Mouse (Mus musculus): ENCODE measurements at regions not wholly inside any gene's neighbourhood (a gene's known extent, or its start where the extent isn't known, plus 50 kb on each side); places are given as distances from the start of the nearest gene placed in this dataset.
A peak's percentile ranks its signal among the peaks of the same experiment; 100 is the strongest.

DNA sequence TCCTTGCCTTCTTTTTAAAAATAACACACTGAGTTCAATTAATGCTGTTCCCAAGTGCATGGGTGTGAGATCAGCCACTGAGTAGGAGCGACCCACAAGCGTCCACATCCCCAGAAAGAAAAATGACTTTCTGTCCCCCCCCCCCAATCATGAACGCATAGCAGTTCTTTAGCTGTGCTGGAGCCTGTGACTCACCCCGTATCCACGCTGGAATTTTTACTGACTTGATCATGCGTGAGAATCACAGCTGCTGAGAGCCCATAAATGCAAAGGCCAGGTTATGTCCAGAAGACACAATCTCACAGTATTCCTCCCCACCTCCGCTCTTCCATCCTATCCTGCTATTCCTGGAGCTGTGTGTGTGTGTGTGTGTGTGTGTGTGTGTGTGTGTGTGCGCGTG lies 53.3 kb downstream of the Fos start:
- Histone ChIP-seq H3K27me3 (ENCODE audit: control insufficient read depth, insufficient read depth, low read length, poor library complexity, severe bottlenecking) (no peaks in the 10 kb centered on the region), H3K36me3 (ENCODE audit: control insufficient read depth, insufficient read depth, low read length, poor library complexity, severe bottlenecking) (no peaks in the 10 kb centered on the region)
- DNase-seq (ENCODE audit: low read depth, low spot score) = no peak

DNA sequence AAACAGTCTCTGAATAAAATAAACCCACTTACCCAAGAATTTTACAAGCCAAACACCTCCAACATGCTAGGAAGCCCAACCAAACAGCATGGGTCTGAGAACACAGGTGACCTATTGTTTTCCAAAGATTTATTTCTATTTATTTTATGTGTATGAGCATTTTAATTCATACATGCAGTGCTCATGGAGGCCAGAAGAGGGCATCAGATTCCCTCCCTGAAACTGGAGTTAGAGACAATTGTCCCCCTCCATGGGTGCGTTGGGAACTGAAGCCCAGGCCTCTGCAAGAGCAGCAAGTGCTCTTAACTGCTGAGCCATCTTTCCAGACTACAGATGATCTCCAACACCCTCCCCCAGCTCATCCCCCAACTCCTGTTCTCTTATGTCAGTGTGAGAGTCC lies 57.9 kb downstream of the Fos start:
- peak; percentile 15 for DNase-seq (ENCODE audit: low read depth, low spot score)
- Histone ChIP-seq H3K27me3 (ENCODE audit: control insufficient read depth, insufficient read depth, low read length, poor library complexity, severe bottlenecking) (no peaks in the 10 kb centered on the region), H3K36me3 (ENCODE audit: control insufficient read depth, insufficient read depth, low read length, poor library complexity, severe bottlenecking) (no peaks in the 10 kb centered on the region)

DNA sequence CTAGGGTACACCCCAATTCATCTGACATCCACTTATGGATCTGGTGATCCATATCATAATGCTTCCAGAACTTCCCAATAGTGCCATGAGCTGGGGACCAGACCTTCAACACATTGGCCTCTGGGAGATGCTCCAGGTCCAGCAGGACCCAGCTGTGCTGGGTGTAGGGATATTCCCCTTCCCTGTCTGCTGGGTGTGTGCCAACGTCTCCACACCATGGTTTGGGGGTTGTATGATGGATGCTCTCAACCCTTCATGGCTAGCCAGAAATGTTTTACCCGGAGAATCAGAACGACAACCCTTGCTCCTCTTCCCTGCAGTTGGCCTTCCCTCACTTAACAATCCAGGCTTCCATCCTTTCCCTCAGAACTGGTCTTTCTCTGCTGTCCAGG lies 58.5 kb downstream of the Fos start:
- no peaks in the 10 kb centered on the region for H3K36me3 ChIP-seq (ENCODE audit: control insufficient read depth, insufficient read depth, low read length, poor library complexity, severe bottlenecking)
- no peak for DNase-seq (ENCODE audit: low read depth, low spot score)
- no peaks in the 10 kb centered on the region for H3K27me3 ChIP-seq (ENCODE audit: control insufficient read depth, insufficient read depth, low read length, poor library complexity, severe bottlenecking)

DNA sequence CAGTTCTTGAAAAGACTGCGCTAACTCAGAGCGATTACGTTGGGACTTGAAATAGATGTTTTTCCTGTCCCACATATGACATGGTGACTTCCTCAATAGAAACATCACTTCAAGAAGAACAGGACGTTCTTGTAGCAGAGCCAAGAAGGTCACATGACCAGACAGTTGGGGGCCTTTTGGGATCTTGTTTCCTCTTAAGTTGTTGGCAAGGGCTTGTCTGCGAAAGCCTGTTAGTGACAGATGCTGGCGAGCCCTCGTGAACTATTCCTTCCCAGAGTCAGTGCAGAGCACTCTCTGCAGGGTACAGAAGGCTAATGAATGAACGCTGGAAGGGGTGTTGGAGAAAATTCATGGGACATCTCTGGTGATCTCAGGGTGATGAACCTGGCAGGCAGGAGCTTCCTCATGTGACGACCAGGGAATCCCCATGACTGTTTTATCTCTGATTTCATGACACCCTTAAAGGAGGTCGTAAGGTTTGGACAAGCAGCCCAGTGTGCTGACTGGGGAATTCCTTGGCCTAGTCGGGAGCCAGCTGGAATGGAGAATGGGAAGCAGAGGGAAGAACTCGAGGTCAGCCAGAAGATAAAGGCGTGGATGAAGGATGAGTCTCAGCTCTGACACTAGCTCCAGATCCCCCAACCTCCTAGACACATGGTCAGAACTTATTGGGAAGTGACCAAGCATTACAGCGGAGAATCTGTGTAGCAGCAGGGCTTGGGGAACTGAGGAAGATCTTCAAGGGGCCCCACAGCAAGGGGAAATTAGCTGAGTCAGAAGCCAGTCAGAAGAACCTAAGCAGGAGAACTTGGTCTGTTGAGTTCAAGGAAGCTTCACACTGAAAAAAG lies 59.1 kb downstream of the Fos start:
- Histone ChIP-seq H3K27me3 (ENCODE audit: control insufficient read depth, insufficient read depth, low read length, poor library complexity, severe bottlenecking) (no peaks in the 10 kb centered on the region), H3K36me3 (ENCODE audit: control insufficient read depth, insufficient read depth, low read length, poor library complexity, severe bottlenecking) (no peaks in the 10 kb centered on the region)
- peak; percentile 46 for DNase-seq (ENCODE audit: low read depth, low spot score)

DNA sequence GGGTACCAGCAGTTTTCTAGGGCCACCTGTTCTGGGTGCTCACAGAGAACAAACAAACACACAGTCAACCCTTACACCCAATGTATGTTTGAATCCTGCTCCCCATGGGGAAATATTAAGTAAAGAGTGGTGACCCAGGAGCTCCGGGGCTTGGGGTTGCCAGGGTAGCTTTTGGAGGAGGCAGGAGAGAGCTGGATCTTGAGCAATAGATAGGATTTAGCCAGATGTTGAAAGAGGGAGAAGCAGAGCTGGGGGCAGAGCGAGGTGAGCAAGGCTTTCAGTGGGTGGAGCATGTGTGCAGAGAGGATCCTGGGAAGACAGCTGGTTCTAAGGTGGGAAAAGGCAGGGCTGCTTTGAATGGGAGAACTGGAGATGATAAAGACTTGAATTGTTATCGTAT lies 59.9 kb downstream of the Fos start:
- Histone ChIP-seq H3K27me3 (ENCODE audit: control insufficient read depth, insufficient read depth, low read length, poor library complexity, severe bottlenecking) (no peaks in the 10 kb centered on the region), H3K36me3 (ENCODE audit: control insufficient read depth, insufficient read depth, low read length, poor library complexity, severe bottlenecking) (no peaks in the 10 kb centered on the region)
- no peak for DNase-seq (ENCODE audit: low read depth, low spot score)

DNA sequence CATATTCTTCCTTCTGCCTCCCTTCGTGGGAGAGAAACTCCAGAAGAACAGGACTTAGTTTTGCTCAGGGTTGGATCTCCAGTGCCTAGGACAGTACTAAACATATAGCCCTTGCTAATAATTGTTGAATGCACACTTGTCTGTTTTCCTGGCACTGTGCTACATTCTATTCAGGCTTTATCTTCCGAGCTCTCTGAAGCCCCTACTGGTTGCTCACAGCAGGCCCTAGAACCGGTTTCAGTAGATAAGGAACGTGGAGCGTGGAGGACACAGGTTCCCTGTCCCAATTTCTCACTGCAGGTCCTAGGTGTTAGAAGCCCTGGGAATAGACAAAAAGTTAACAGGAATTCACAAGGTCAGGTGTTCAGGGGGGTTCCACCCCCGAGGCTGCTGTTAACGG lies 59.4 kb upstream of the Jdp2 start:
- Histone ChIP-seq H3K36me3 (ENCODE audit: control insufficient read depth, insufficient read depth, low read length, poor library complexity, severe bottlenecking) (no peaks in the 10 kb centered on the region), H3K27me3 (ENCODE audit: control insufficient read depth, insufficient read depth, low read length, poor library complexity, severe bottlenecking) (no peaks in the 10 kb centered on the region)
- DNase-seq (ENCODE audit: low read depth, low spot score) = no peak

DNA sequence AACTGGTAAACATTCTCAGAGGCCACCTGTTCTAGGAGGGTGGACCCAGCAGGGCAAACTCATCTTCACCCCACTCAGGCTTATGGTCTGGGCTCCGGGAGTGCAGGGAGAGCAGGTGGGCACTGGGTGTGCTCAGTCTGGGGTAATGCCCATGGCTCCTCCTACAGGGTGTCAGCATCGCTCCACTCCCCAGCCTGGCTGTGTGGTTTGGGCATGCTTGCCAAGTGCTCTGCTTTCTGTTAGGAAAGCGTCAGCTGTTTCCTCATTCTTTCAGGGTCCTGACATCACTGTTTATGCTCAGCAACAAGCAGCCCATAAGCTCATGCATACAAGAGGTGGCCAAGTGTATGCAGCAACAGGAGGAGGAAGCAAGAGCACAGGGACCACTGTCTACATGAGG lies 57.7 kb upstream of the Jdp2 start:
- no peaks in the 10 kb centered on the region for H3K36me3 ChIP-seq (ENCODE audit: control insufficient read depth, insufficient read depth, low read length, poor library complexity, severe bottlenecking)
- H3K27me3 ChIP-seq (ENCODE audit: control insufficient read depth, insufficient read depth, low read length, poor library complexity, severe bottlenecking) = no peaks in the 10 kb centered on the region
- DNase-seq (ENCODE audit: low read depth, low spot score) = peak; percentile 12

DNA sequence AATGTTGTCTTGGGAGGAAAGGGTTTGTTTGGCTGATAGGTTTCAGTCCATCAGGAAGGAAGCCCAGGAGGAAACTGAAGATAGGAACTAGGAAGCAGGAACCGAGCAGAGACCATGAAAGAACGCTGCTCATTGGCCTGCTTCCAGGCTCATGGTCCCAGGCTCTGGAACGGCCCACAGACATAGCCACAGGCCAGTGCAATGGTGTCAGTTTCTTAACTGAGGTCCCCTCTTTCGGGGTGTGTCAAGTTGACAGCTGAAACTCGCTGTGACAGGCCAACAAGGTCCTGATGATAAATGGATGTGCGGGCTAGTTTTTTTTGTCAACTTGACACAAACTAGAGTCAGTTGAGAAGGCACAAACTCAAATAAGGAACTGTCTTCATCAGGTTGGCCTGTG lies 55.9 kb upstream of the Jdp2 start:
- no peaks in the 10 kb centered on the region for H3K27me3 ChIP-seq (ENCODE audit: control insufficient read depth, insufficient read depth, low read length, poor library complexity, severe bottlenecking)
- no peak for DNase-seq (ENCODE audit: low read depth, low spot score)
- H3K36me3 ChIP-seq (ENCODE audit: control insufficient read depth, insufficient read depth, low read length, poor library complexity, severe bottlenecking) = no peaks in the 10 kb centered on the region

DNA sequence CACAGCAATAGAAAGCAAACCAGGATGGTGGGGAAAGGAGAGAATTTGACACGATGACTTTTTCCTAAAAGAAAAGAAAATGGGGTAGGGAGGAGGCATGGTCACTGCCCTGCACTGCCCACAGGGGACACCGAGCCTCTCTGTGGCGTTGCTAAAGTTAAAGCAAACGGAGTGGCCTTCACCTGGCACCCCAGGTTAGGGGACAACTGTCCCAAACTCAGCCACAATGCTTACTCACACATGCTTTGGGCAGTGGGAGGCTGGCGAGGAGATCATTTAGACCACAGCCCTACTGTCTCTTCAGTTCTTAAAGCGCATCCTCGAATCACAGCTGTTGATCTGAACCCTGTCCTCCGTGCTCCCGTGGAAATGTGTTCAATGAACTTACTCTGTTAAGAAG lies 55.3 kb upstream of the Jdp2 start:
- H3K36me3 ChIP-seq (ENCODE audit: control insufficient read depth, insufficient read depth, low read length, poor library complexity, severe bottlenecking) = no peaks in the 10 kb centered on the region
- DNase-seq (ENCODE audit: low read depth, low spot score) = no peak
- no peaks in the 10 kb centered on the region for H3K27me3 ChIP-seq (ENCODE audit: control insufficient read depth, insufficient read depth, low read length, poor library complexity, severe bottlenecking)

DNA sequence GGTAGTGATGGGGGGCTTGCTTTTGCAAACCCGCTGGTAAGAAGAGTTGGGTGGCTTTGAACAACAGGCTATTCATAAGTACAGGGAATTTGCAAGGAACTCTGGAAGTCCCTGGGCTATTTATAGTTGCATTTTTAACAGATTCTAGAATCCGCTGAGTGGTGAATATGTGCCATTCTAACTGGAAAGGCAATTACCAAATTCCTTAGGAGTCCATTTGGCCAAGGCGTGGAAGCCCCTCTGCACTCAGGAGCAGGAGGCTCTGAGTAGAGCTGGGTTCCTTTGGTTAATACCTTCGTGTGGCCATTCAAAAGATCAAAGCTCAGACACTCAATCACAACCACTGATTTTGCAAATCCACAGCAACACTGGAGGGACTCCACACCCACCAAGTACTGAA lies 54.0 kb upstream of the Jdp2 start:
- Histone ChIP-seq H3K36me3 (ENCODE audit: control insufficient read depth, insufficient read depth, low read length, poor library complexity, severe bottlenecking) (no peaks in the 10 kb centered on the region), H3K27me3 (ENCODE audit: control insufficient read depth, insufficient read depth, low read length, poor library complexity, severe bottlenecking) (no peaks in the 10 kb centered on the region)
- no peak for DNase-seq (ENCODE audit: low read depth, low spot score)

DNA sequence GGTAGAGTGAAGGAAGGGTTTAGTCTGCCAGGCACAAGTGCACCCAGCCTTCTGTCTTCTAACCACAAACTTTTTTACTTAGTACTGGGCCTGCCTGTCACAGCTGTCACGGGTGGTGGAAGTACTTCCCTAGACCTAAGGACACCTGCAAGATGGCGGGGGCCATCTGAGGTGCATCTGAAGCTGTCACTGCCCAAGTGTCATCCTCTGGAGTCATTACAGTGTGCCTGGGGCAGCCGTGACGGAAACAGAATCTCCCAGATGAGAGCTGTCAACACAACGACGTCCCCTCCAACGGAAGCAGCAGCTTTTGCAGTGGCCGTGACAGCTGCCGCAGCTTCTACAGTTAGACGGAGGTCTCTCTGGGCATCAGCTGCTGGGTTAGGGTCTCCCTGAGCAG lies 53.1 kb upstream of the Jdp2 start:
- H3K36me3 ChIP-seq (ENCODE audit: control insufficient read depth, insufficient read depth, low read length, poor library complexity, severe bottlenecking) = no peaks in the 10 kb centered on the region
- peak; percentile 54 for DNase-seq (ENCODE audit: low read depth, low spot score)
- no peaks in the 10 kb centered on the region for H3K27me3 ChIP-seq (ENCODE audit: control insufficient read depth, insufficient read depth, low read length, poor library complexity, severe bottlenecking)

DNA sequence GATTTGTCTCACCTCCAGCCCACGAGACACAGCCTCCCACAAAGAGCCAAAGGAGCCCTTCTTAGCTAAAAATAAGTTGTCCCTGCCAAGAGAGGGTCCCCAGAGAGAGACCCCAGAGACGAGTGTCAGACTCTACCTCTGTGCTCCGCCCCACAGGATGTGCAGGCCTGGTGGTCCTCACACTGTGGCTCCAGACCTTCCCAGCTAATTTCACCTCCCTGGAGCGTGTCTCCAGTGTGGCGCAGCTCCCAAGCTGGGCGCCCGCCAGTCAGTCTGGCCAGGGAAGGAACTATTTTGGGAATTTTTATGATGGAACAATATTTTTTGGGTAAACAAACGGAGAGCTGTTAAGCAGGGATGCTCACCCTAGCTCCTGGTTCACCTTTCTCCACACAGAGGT lies 50.8 kb upstream of the Jdp2 start:
- DNase-seq (ENCODE audit: low read depth, low spot score) = no peak
- H3K27me3 ChIP-seq (ENCODE audit: control insufficient read depth, insufficient read depth, low read length, poor library complexity, severe bottlenecking) = no peaks in the 10 kb centered on the region
- H3K36me3 ChIP-seq (ENCODE audit: control insufficient read depth, insufficient read depth, low read length, poor library complexity, severe bottlenecking) = no peaks in the 10 kb centered on the region

Measured in splenic B cell, adult 2 months (primary cell).